Mouse (Mus musculus): Measurements from ENCODE around the gene H2-D1. TPM values are rescaled to one million over a fixed set of nuclear protein-coding genes. Genes with fewer than 3 reads are reported as not detected.

H2-D1 gene
- polyA plus RNA-seq, 1 experiment from 2014 or later: 37.7 TPM

DNA sequence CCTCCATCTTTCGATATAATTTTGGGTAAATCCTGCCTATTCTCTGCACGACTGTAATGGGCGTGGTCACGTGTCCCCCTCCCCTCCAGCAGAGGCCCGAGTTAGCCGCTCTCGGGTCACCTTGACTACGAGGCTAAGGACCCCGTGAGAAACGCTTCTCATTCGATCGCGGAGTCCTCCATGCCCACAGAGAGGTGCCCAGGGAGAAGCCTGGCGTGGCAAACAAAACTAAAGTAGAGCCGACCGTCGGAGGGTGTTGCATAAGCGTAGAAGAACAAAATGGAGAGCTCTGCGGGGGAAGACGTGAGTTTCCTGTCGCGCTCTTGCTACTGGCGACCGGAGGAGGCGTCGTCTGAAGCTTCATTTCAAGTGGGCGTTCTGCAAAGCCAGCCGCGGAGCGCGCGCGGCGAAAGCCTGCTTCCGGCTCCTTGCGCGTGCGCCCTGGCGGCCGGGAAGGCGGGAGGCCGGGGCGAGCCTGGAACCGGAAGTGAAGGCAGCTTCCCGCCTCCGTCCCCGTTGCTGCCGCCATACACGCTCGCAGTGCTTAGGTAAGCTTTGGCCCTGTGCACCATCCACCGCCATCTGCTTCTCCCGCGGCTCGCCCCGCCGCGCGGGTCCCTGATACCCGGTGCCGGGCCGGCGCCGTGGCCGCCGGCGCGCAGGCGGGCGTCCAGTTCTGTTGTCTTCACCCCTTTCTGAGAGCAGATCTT, 21.1 kb upstream of the H2-D1 start, which contains the start of gene Ddx39b:
Gene Ddx39b, plus strand, starts transcription at position 442 of the 710 bp plus-strand sequence.
- H3K4me3 ChIP-seq: peak within 1 kb of the TSS; percentile 99
- peak within 1 kb of the TSS; percentile 100 for H3K9ac ChIP-seq
- WGBS: 1% methylated on average over 69 of the region's 69 CpGs

GRCm38 (mm10) chr17:35242015-35242941, 20.3 kb upstream of the H2-D1 start:
- ATAC-seq: peak; percentile 41

More for the DNA sequence above, 21.1 kb upstream of the H2-D1 start, which contains the start of gene Ddx39b:
- Histone ChIP-seq H3K9me3 (replicated peaks) (no peaks in the 10 kb centered on the region), H3K36me3 (ENCODE audit: poor library complexity, severe bottlenecking) (peaks cover 35% of the 10 kb centered on the region), H3K27ac (peak within 1 kb of the TSS; percentile 99), H3K4me2 (peak within 1 kb of the TSS; percentile 97), H3K27me3 (no peaks in the 10 kb centered on the region), H3K4me1 (peaks cover 51% of the 10 kb centered on the region)
- ATAC-seq: peak; percentile 92

DNA sequence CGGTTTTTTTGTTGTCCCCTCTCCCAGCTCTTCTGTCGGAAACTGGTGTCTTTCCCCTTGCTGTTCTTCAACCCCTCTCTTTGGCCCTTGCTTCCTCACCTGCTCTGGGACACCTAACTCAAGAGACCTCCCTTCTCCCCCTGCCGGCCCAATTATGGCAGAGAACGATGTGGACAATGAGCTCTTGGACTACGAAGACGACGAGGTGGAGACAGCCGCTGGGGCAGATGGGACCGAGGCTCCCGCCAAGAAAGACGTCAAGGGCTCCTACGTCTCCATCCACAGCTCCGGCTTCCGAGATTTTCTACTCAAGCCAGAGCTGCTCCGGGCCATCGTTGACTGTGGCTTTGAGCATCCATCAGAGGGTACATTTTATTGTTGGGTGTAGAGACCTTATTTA, 19.4 kb upstream of the H2-D1 start:
- H3K4me1 ChIP-seq: peaks cover 58% of the 10 kb centered on the region
- H3K27me3 ChIP-seq: no peaks in the 10 kb centered on the region

More at GRCm38 (mm10) chr17:35242015-35242941, 20.3 kb upstream of the H2-D1 start:
- Histone ChIP-seq H3K9me3 (replicated peaks) (no peaks in the 10 kb centered on the region), H3K4me1 (peaks cover 51% of the 10 kb centered on the region), H3K4me2 (peak overlapping the region; percentile 97), H3K36me3 (ENCODE audit: poor library complexity, severe bottlenecking) (peaks cover 43% of the 10 kb centered on the region), H3K27me3 (no peaks in the 10 kb centered on the region), H3K4me3 (peak overlapping the region; percentile 99), H3K9ac (peak overlapping the region; percentile 100), H3K27ac (peak overlapping the region; percentile 99)
- under 1% methylated on average over 51 of the region's 55 CpGs for WGBS

DNA sequence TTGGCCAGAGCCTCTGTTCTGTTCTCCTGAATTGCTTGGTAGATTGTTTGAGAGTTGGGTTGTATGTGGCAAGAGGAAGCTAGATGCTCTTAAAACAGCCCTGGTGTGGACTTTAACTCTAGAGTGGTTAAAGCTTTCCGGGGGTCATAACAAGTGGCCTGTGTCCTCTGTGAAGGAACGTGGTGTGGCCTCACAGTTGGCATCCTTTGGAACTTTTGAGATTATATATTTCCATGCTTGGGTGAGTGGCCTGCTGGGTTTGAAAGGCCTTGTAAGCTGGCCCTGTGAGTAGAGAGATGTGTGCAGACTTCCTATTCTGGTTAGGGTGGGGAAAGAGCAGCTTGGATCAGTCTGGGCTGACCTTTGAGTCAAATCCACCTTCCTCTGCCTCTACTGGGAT, 17.5 kb upstream of the H2-D1 start:
- no peaks in the 10 kb centered on the region for H3K9me3 ChIP-seq (replicated peaks)
- H3K4me3 ChIP-seq: peak overlapping the region; percentile 99
- H3K36me3 ChIP-seq (ENCODE audit: poor library complexity, severe bottlenecking): peaks cover 71% of the 10 kb centered on the region
- H3K4me2 ChIP-seq: peak overlapping the region; percentile 97
- ATAC-seq: no peak
- no peak overlapping the region for H3K27ac ChIP-seq
- peaks cover 58% of the 10 kb centered on the region for H3K4me1 ChIP-seq
- 77% methylated on average over 2 of the region's 2 CpGs for WGBS
- H3K27me3 ChIP-seq: no peaks in the 10 kb centered on the region
- peak overlapping the region; percentile 100 for H3K9ac ChIP-seq

More for the DNA sequence above, 19.4 kb upstream of the H2-D1 start:
- peak overlapping the region; percentile 100 for H3K9ac ChIP-seq
- no peaks in the 10 kb centered on the region for H3K9me3 ChIP-seq (replicated peaks)
- peaks cover 51% of the 10 kb centered on the region for H3K36me3 ChIP-seq (ENCODE audit: poor library complexity, severe bottlenecking)
- H3K27ac ChIP-seq: peak overlapping the region; percentile 99
- 3% methylated on average over 16 of the region's 16 CpGs for WGBS
- peak overlapping the region; percentile 99 for H3K4me3 ChIP-seq
- H3K4me2 ChIP-seq: peak overlapping the region; percentile 97
- ATAC-seq: no peak

DNA sequence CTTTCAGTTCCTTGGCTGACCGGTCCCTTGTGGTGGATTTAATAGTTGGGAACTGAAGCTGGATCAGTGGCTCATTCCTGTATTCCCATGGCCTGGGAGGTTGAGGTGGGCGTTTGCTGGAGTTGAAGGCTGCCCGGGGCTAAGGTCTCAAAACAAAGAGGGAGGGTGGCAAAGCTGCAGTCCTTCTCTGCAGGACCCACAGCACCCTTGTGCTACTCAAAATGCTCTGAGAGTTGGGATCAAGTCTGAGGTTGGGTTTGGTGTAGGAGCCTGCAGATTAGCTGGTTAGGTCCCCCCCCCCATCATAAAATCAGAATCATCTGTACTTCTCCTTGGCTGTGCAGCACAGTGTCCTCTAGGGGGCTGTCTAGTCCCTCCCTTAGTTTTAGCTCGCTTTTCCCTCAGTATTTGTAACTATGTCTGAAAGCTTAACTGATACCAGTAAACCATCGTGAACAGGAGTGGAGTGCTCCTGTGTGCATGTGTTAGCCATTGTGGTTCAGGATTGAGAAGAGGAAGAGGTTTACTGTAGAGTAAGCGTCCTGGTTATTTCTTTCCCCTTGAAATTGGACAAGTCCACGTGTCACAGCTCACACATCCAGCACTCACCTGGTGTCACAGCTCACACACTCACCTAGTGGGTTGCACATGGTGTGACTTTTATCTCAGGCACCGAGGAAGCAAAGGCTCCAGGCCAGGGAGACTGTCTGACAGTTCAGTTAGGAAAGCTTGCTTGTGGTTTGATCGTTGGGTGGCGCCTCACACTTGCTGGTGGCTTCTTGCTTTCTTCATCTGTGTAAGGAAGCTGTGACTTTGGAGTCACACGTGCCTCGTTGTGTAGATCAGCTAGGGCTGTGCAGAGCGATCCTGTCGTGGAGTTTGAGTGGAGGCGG, 16.6 kb upstream of the H2-D1 start:
- peak overlapping the region; percentile 99 for H3K4me3 ChIP-seq
- H3K27ac ChIP-seq: no peak overlapping the region; the same call in 1 of the 2 replicates
- peak overlapping the region; percentile 97 for H3K4me2 ChIP-seq
- H3K9me3 ChIP-seq (replicated peaks): no peaks in the 10 kb centered on the region
- peak overlapping the region; percentile 100 for H3K9ac ChIP-seq
- peaks cover 49% of the 10 kb centered on the region for H3K4me1 ChIP-seq
- peaks cover 80% of the 10 kb centered on the region for H3K36me3 ChIP-seq (ENCODE audit: poor library complexity, severe bottlenecking)
- H3K27me3 ChIP-seq: no peaks in the 10 kb centered on the region
- WGBS: 82% methylated on average over 15 of the region's 15 CpGs
- no peak for ATAC-seq

GRCm38 (mm10) chr17:35247144-35247543, 15.4 kb upstream of the H2-D1 start:
- ATAC-seq: no peak
- Histone ChIP-seq H3K36me3 (ENCODE audit: poor library complexity, severe bottlenecking) (peaks cover 91% of the 10 kb centered on the region), H3K9ac (peak overlapping the region; percentile 1; the same call in 1 of the 2 replicates), H3K4me3 (no peak overlapping the region), H3K4me1 (peaks cover 48% of the 10 kb centered on the region), H3K9me3 (replicated peaks) (no peaks in the 10 kb centered on the region), H3K27ac (no peak overlapping the region), H3K4me2 (no peak overlapping the region), H3K27me3 (no peaks in the 10 kb centered on the region)
- 81% methylated on average over 7 of the region's 7 CpGs for WGBS

DNA sequence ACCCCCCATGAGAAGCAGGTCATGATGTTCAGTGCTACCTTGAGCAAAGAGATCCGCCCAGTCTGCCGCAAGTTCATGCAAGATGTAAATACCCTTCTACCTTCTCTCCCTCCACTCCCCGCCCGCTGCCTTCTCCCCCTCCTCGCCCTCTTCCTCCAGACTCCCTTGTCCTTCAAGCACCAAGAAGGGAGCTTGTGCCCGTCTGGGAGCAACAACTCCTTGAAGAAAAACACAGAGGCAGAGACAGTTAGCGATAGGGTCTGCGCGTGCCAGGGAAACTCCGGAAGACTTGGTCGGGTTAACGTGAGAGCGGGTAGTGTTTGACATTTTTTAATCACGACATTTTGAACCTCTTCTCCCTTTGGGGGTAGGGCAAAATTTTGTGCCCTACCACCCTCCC, 13.5 kb upstream of the H2-D1 start:
- Histone ChIP-seq H3K9ac (no peak overlapping the region), H3K4me2 (no peak overlapping the region), H3K36me3 (ENCODE audit: poor library complexity, severe bottlenecking) (peaks cover 99% of the 10 kb centered on the region), H3K27ac (no peak overlapping the region), H3K27me3 (no peaks in the 10 kb centered on the region), H3K4me1 (peaks cover 40% of the 10 kb centered on the region), H3K4me3 (no peak overlapping the region), H3K9me3 (replicated peaks) (no peaks in the 10 kb centered on the region)
- WGBS: 86% methylated on average over 14 of the region's 14 CpGs
- ATAC-seq: no peak

DNA sequence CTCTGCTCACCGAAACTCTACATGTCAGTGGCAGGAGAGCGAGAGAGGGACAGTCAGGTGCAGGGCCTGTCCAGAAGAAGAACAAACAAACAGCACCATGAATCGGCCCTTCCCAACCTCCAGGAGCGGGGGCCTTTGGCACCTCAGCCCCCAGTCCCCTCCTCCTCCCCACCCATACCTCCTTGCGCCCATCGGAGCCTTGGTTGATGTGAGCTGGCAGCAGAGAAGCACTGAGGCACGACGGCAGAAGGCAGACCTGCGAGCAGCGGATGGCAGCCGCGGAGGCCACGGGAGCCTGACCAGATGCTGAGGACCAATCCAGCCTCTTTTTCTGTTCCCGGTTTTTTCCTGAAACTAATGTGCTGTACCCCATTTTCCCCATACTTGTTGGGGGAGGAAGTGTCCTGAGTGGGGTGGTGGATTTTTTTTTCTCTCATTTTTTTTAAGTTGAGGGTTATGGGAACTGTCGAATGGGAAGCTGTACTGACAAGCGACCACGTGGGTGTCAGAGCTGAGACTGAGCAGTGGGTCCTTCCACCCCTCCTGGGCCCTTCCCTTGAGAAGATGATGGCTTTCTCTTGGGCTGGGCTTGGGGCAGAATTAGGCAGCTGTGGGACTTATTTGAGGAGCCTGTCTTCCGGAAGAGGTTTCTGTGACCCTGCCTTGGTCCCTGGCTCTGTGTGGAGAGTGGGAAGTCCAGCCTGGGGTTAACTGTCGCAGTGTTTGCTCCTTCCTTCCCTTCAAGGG, 12.9 kb upstream of the H2-D1 start:
- ATAC-seq: no peak
- H3K9me3 ChIP-seq (replicated peaks): no peaks in the 10 kb centered on the region

DNA sequence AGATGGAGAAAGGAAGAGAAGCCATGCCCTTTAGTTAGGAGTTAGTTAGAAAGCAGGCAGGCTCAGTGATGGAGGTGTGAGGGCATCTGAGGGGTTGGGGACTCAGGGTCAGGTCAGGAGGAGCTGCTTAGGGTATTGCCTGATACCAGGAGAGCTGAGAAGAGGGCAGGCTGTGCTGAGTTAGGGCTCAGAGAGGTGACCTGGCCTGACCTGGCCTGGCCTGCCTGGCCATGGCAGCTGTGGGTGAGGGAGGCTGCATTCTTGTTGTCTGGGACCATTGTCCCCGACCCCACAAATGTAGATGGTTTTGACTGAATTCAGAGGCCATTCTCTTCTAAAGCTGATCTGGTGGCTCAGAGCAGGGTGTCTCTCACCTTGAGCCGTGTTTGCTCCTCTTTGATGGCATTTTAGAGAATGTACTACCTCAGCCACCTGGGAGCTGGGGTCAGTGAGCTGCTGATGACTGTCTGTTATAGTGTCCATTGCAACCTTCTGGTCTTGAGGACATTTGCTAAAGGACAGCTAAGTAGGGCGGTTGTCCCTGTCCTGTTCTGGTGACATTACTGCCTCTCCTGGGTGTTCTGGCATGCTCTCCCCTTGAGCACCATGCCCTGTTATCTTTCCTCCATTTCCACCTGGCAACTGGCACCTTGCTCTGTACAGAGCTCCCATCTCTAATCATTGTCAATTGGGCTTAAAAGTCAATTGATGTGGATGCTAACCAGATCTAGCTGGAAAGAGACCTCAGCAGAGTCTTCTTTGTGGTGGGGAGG, 12.0 kb upstream of the H2-D1 start:
- Histone ChIP-seq H3K4me3 (no peak overlapping the region), H3K4me1 (peaks cover 25% of the 10 kb centered on the region), H3K9me3 (replicated peaks) (no peaks in the 10 kb centered on the region), H3K4me2 (no peak overlapping the region), H3K9ac (no peak overlapping the region), H3K27me3 (no peaks in the 10 kb centered on the region), H3K27ac (no peak overlapping the region), H3K36me3 (ENCODE audit: poor library complexity, severe bottlenecking) (peaks cover 92% of the 10 kb centered on the region)
- no peak for ATAC-seq
- WGBS: 94% methylated on average over 3 of the region's 3 CpGs

More for the DNA sequence above, 12.9 kb upstream of the H2-D1 start:
- H3K27ac ChIP-seq: no peak overlapping the region
- peaks cover 99% of the 10 kb centered on the region for H3K36me3 ChIP-seq (ENCODE audit: poor library complexity, severe bottlenecking)
- H3K4me1 ChIP-seq: peaks cover 34% of the 10 kb centered on the region
- H3K9ac ChIP-seq: no peak overlapping the region
- H3K4me2 ChIP-seq: no peak overlapping the region
- WGBS: 90% methylated on average over 19 of the region's 19 CpGs
- H3K4me3 ChIP-seq: no peak overlapping the region
- H3K27me3 ChIP-seq: no peaks in the 10 kb centered on the region

DNA sequence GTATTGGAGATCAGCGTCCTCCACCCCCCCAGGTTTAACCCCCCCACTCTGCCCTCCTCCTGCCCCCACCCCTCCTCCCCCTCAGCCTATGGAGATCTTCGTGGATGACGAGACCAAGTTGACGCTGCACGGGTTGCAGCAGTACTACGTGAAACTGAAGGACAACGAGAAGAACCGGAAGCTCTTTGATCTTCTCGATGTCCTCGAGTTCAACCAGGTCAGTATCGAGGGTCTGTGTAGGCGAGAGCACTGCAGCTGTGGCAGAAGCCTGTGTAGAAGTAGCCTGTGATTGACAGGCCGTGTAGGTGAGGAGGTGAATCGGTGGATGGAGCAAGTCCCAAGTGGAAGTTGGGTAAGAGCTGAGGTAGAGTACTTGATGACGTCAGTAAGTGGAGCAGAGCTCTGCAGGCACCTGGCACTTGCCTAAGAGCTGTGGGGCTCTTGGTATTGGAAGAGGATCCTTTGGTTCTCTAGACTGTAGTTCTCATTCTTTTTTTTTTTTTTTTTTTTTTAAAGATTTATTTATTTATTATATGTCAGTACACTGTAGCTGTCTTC, 11.3 kb upstream of the H2-D1 start:
- Histone ChIP-seq H3K27me3 (no peaks in the 10 kb centered on the region), H3K4me3 (no peak overlapping the region), H3K27ac (no peak overlapping the region), H3K36me3 (ENCODE audit: poor library complexity, severe bottlenecking) (peaks cover 85% of the 10 kb centered on the region), H3K9me3 (replicated peaks) (no peaks in the 10 kb centered on the region), H3K4me2 (no peak overlapping the region), H3K9ac (no peak overlapping the region), H3K4me1 (peaks cover 18% of the 10 kb centered on the region)
- no peak for ATAC-seq
- 87% methylated on average over 15 of the region's 15 CpGs for WGBS
